Mouse (Mus musculus) stomach, embryonic 14.5 days (tissue): ENCODE data around the gene 4933402N03Rik. TPM values are rescaled to one million over a fixed set of nuclear protein-coding genes. Genes with fewer than 3 reads are reported as not detected.

Experiments used
- ATAC-seq: fragments of 200-750 bp; cut with Nextera tagmentation; 2 replicates; pipeline ENCODE4 v1.8.0; 2017; ENCODE audit warnings: low read depth, moderate TSS enrichment; ENCODE audit not compliant: insufficient number of reproducible peaks, insufficient read depth, low FRiP score
- H3K27ac ChIP-seq: fragments of 300-500 bp; sonication (generic); 2 replicates; pipeline ENCODE4 v1.5.1; 2014; ENCODE audit warnings: mild to moderate bottlenecking, low read length, moderate library complexity, mixed read lengths
- H3K27me3 ChIP-seq: fragments of 300-500 bp; sonication (generic); 2 replicates; pipeline ENCODE4 v1.6.1; 2014; ENCODE audit warnings: low read length, control low read depth, mixed read lengths; ENCODE audit not compliant: control insufficient read depth, insufficient read depth
- H3K36me3 ChIP-seq: fragments of 300-500 bp; sonication (generic); 2 replicates; pipeline ENCODE4 v1.6.1; 2014; ENCODE audit warnings: mild to moderate bottlenecking, control low read depth, low read length, moderate library complexity, mixed read lengths; ENCODE audit not compliant: control insufficient read depth, insufficient read depth
- H3K4me1 ChIP-seq: fragments of 300-500 bp; sonication (generic); 2 replicates; pipeline ENCODE4 v1.6.1; 2014; ENCODE audit warnings: low read length, control low read depth, mixed read lengths; ENCODE audit not compliant: control insufficient read depth, insufficient read depth
- H3K4me2 ChIP-seq: fragments of 300-500 bp; sonication (generic); replicated peaks from 2 replicates; pipeline ENCODE4 v1.6.1; 2014; ENCODE audit warnings: low read depth, low read length, control low read depth
- H3K4me3 ChIP-seq: fragments of 300-500 bp; sonication (generic); 2 replicates; pipeline ENCODE4 v1.5.1; 2014; ENCODE audit warnings: low read depth, low read length, control low read depth
- H3K9ac ChIP-seq: fragments of 300-500 bp; sonication (generic); replicated peaks from 2 replicates; pipeline ENCODE4 v1.6.1; 2014; ENCODE audit warnings: low read depth, mild to moderate bottlenecking, control low read depth, low read length, moderate library complexity, mixed read lengths
- H3K9me3 ChIP-seq: fragments of 300-500 bp; sonication (generic); 2 replicates; pipeline ENCODE4 v1.6.1; 2016; ENCODE audit warnings: low read depth, low read length, control low read depth; ENCODE audit not compliant: control insufficient read depth
- WGBS: fragments of 180-500 bp; shearing (Covaris S2); extraction: QIAGEN DNeasy Blood & Tissue Kit; methylation state at CpG from one replicate; pipeline ENCODE4 v1.1.7; 2014; 5-methylcytosine and 5-hydroxymethylcytosine counted together
- polyA plus RNA-seq: library from polyadenylated mRNA; unstranded; fragments of >200 nt; fragmentation: Nextera tagmentation; extraction: Ambion mirVana; gene quantifications from 2 replicates; pipeline ENCODE4 v1.2.1, GENCODE M21; 2014

The 4933402N03Rik gene
- polyA plus RNA-seq, 1 experiment from 2014 or later: not detected

- Histone ChIP-seq H3K36me3 (no peaks in the 10 kb centered on the region), H3K27ac (no peak overlapping the region), H3K9me3 (no peaks in the 10 kb centered on the region), H3K4me2 (no peak overlapping the region), H3K27me3 (no peaks in the 10 kb centered on the region), H3K4me1 (no peaks in the 10 kb centered on the region), H3K9ac (no peak overlapping the region), H3K4me3 (no peak overlapping the region)
- no peak for ATAC-seq
- WGBS: 78% methylated on average over 5 of the region's 5 CpGs
Observed at GRCm38 (mm10) chr7:131153044-131153443, 6.9 kb upstream of the 4933402N03Rik start.

DNA sequence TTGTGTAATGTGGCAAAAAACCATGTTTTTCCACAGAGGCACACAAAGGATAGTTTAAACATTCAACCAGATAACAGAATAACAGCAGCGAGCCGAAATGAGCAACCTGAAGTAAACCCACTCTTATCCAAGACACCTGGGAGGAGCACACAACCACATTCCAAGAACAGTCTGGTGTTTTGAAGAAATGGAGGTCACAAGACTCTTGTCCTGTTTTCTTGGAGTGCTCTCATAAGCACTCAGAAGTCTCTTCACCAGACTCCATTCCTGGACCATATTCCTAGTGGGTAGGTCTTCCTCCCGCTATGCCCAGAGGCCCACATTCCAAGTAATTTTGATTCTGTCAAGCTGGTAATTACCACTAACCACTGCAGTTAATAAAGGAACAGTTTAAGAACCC, 4.1 kb upstream of the 4933402N03Rik start:
- H3K27ac ChIP-seq: no peak overlapping the region
- H3K4me3 ChIP-seq: no peak overlapping the region
- H3K9me3 ChIP-seq: no peaks in the 10 kb centered on the region
- 68% methylated on average over 3 of the region's 3 CpGs for WGBS
- no peaks in the 10 kb centered on the region for H3K4me1 ChIP-seq
- no peak for ATAC-seq
- no peak overlapping the region for H3K9ac ChIP-seq
- no peaks in the 10 kb centered on the region for H3K27me3 ChIP-seq
- no peak overlapping the region for H3K4me2 ChIP-seq
- H3K36me3 ChIP-seq: no peaks in the 10 kb centered on the region

- Histone ChIP-seq H3K36me3 (no peaks in the 10 kb centered on the region), H3K9me3 (no peaks in the 10 kb centered on the region), H3K4me1 (no peaks in the 10 kb centered on the region), H3K9ac (no peak overlapping the region), H3K27ac (no peak overlapping the region), H3K4me2 (no peak overlapping the region), H3K4me3 (no peak overlapping the region), H3K27me3 (no peaks in the 10 kb centered on the region)
- no peak for ATAC-seq
- 70% methylated on average over 3 of the region's 3 CpGs for WGBS
Observed at GRCm38 (mm10) chr7:131133181-131133580, 12.9 kb downstream of the 4933402N03Rik start.

DNA sequence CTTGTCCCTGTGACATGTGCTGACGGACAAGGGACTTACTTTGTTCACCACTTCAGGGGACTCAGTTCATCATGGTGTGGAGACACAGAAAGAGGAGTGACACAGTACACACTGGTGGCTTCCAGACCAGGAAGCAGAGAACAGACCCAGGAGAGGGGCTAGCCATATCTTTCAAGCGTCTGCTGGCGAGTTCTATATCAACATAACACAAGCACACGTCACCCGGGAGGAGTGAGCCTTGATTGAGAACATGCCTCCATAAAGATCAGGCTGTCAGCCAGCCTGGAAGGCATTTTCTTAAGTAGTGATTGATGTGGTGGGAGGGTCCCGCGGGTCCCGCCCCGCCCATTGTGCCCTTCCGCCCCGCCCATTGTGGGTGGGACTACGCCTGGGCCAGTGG, 16.1 kb downstream of the 4933402N03Rik start:
- Histone ChIP-seq H3K4me3 (no peak overlapping the region), H3K27me3 (no peaks in the 10 kb centered on the region), H3K9ac (no peak overlapping the region), H3K27ac (no peak overlapping the region), H3K36me3 (no peaks in the 10 kb centered on the region), H3K4me1 (no peaks in the 10 kb centered on the region), H3K4me2 (no peak overlapping the region), H3K9me3 (no peaks in the 10 kb centered on the region)
- ATAC-seq: no peak; the same call in 1 of the 2 replicates
- 54% methylated on average over 12 of the region's 12 CpGs for WGBS

DNA sequence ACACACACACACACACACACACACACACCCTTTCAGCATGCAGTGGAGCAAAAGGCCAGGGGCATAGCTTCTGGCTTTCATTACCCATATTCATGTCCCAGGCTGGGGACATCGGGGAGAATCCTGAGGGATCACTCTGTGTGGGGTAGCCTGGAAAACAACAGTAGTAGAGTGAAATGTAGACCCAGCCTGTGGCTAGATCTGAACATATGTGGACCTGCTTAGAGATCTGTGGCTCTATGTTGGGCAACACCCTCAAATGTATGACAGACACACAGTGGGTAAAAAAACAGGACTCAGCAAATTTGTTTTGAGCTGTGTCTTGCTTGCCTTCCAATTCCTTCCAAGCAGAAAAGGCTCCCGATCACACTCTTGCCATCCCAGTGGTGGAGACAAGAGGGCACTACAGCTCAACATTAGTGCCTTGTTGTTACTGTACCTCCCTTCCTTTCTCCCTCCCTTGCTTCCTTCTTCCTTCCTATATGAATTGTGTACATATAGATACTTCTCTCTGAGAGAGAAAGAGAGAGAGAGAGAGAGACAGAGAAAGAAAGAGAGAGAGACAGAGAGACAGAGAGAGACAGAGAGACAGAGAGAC, 23.8 kb downstream of the 4933402N03Rik start:
- H3K4me1 ChIP-seq: no peaks in the 10 kb centered on the region
- no peak overlapping the region for H3K9ac ChIP-seq
- no peaks in the 10 kb centered on the region for H3K27me3 ChIP-seq
- no peaks in the 10 kb centered on the region for H3K36me3 ChIP-seq
- H3K4me3 ChIP-seq: no peak overlapping the region
- H3K9me3 ChIP-seq: no peaks in the 10 kb centered on the region
- no peak overlapping the region for H3K4me2 ChIP-seq
- 94% methylated on average over 2 of the region's 2 CpGs for WGBS
- ATAC-seq: no peak
- no peak overlapping the region for H3K27ac ChIP-seq

GRCm38 (mm10) chr7:131114434-131114833, 31.7 kb downstream of the 4933402N03Rik start:
- H3K4me3 ChIP-seq: no peak overlapping the region
- H3K9me3 ChIP-seq: no peaks in the 10 kb centered on the region
- no peak overlapping the region for H3K27ac ChIP-seq
- no peaks in the 10 kb centered on the region for H3K27me3 ChIP-seq
- 85% methylated on average over 2 of the region's 2 CpGs for WGBS
- ATAC-seq: no peak
- H3K9ac ChIP-seq: no peak overlapping the region
- no peaks in the 10 kb centered on the region for H3K36me3 ChIP-seq
- no peaks in the 10 kb centered on the region for H3K4me1 ChIP-seq
- H3K4me2 ChIP-seq: no peak overlapping the region

- no peak overlapping the region for H3K4me3 ChIP-seq
- H3K9me3 ChIP-seq: no peaks in the 10 kb centered on the region
- H3K4me2 ChIP-seq: no peak overlapping the region
- no peak overlapping the region for H3K9ac ChIP-seq
- 49% methylated on average over 6 of the region's 6 CpGs for WGBS
- H3K27me3 ChIP-seq: no peaks in the 10 kb centered on the region
- H3K27ac ChIP-seq: no peak overlapping the region
- no peaks in the 10 kb centered on the region for H3K36me3 ChIP-seq
- no peaks in the 10 kb centered on the region for H3K4me1 ChIP-seq
- no peak for ATAC-seq
Observed at GRCm38 (mm10) chr7:131113676-131114075, 32.4 kb downstream of the 4933402N03Rik start.

- Histone ChIP-seq H3K4me3 (no peak overlapping the region), H3K4me1 (no peaks in the 10 kb centered on the region), H3K9me3 (no peaks in the 10 kb centered on the region), H3K9ac (no peak overlapping the region), H3K4me2 (no peak overlapping the region), H3K27ac (no peak overlapping the region), H3K36me3 (no peaks in the 10 kb centered on the region), H3K27me3 (no peaks in the 10 kb centered on the region)
- 38% methylated on average over 3 of the region's 3 CpGs for WGBS
- no peak for ATAC-seq
Observed at GRCm38 (mm10) chr7:131112486-131112885, 33.6 kb downstream of the 4933402N03Rik start.
